Mouse (Mus musculus): ENCODE measurements around the gene Tspan4.

DNA sequence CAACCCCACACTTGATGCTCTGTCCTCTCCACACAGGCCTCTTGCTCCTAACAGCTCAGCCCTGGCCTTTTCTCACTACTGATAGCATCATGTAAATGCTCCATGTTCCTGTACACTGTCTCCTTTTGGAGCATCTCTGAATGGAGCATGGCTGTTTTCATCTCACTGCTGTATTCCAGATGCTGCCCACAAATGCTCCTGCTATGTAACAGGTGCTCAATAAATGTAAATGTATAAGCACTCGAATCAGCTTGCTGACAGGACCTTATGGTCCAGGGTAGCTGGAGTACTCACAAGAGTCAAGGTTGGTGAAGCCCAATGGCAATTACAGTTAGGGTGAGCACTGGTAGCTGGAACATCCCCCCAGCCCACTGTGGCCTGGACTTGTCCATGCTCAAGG lies 3.8 kb upstream of the Tspan4 start:
- no peak for TF ChIP-seq GATA1 (IDR thresholded peaks at IDR 0.05; ENCODE audit: low read length)
- TF ChIP-seq TAL1 (IDR thresholded peaks at IDR 0.05; ENCODE audit: low read length) = no peak
